Mouse (Mus musculus) adipocyte (in vitro differentiated cells): ENCODE data around the gene Tmed1.
"Not testable (repeated sequence)": the region's sequence is repeated elsewhere in the genome, so short reads cannot be mapped to it uniquely, and the experiment has no call there.

ENCODE experiments used
- DNase-seq: peaks from one replicate; pipeline ENCODE4 v3.0.0-alpha.2; 2016; ENCODE audit warnings: low spot score

The Tmed1 gene

DNA sequence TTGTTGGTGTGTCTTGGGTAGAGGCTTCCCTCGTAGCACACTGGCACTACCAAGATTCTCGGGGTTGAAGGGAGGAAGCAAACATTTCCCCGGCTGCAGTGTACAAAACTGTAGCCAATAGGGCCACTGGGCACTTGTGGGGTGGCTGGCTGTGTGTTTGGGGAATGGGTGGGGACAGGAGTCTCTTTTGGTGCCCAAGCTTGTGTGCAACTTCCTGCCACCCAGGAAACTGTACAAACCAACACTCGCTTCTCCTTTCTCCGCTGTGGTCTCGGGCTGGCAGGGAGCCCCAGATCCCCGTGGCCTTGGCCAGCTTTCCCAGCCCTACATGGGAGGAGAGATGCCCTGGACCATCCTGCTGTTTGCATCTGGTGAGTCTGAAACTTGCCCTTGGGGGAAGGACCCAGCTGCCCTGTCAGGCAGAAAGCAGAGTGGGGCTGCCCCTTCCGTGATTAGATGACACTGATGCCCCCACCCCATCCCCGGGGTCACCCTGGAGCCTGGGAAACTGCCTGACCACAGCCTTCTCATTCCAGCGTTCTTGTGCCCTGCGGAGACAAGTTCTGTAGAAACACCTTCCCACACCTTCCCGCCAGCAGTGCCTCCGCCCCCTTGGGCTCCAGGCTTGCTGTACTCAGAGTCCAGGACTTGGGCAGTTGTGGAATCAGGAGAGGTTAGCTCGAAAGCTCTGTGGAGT lies 16.0 kb upstream of the Tmed1 start, which contains the start of gene AB124611:
Gene AB124611 (plus strand): TSS at position 240 of the 697 bp plus-strand sequence.
- no peak for DNase-seq

DNA sequence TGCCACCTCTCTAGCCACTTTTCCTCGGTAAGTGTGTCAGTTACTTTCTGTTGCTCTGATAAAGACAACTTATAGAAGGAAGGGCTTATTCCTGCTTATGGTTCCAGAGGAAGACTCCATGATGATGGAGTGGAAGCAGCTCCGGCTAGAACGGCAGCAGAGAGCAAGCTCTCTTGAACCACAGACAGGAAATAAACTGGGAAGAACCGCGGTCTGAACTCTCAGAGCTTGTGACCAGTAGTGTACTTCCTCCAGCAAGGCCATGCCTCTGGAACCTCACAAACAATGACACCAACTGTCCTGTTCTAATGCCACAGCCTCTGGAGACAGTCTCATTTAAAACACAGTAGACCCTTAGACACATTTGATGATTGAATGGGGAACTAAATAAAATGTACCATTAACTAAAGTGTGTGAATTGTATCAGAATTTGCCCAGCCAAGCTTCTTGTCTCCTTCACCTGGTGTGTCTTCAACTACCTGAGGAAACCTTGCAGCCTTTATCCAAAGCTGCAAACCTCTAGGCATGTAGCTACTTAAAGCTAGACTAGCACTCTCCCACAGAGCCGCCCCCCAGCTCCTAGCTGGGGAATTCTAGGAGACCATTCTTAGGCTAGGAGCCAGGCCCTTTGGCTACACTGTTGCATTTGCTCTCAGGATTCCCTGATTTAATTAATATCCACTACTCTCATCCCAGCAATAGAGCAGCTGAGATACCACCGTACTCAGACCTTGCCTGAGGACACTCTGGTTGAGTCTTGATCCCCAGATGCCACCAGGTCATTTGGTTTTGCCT lies 15.3 kb upstream of the Tmed1 start:
- no peak for DNase-seq

DNA sequence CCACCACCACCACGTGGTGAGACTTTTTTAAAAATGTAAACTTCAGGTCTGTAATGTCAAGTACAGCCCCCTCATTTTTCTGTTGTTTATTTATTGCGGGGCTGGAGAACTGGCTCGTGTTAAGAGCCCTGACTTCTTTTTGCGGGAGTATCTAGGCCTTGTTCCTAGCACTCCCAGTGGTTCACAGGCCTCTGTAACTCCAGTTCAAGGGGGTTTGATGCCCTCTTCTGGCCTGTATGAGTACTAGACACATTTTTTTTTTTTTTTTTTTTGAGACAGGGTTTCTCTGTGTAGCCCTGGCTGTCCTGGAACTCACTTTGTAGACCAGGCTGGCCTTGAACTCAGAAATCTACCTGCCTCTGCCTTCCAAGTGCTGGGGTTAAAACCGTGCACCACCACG lies 8.6 kb upstream of the Tmed1 start:
- not testable (repeated sequence) for DNase-seq

DNA sequence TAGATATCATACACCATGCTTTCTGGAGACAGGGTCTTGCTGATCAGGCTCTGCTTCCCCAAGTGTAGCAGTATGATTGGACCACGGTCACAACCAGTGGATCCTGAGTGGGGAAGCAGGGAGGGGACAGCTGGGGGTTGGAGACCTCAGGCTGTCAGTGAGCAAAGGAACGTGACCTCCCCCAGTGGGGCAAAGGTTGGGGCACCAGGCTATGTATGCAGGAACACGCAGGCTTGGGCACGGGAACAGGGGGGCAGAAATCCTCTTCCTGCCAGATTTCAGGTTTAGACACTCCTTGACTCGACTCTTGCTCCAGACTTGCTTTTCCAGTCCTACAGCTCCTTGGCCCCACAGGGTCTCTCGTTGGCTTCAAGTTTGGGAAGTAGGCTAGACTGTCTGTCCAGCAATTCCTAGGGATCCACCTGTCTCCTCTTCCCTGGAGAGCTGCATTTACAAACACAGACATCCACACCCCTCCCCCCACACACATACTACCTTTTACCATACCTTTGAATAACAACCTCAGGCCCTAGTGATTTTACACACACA lies 8.0 kb upstream of the Tmed1 start:
- no peak for DNase-seq

DNA sequence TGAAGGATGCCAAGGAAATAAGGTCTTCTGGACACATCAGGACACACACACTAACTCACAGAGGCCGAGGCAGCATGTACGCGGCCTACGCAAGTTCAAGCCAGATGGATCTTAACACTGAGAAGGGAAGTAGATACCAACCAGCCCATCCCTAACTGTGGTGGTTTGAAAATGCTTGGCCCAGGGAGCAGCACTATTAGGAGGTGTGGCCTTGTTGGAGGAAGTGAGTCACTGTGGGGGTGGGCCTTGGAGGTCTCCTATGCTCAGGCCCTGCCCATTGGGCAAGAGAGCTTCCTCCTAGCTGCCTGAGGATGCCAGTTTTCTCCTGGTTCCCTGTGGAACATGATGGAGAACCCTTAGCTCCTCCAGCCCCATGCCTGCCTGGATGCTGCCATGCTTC lies 3.4 kb upstream of the Tmed1 start:
- no peak for DNase-seq

DNA sequence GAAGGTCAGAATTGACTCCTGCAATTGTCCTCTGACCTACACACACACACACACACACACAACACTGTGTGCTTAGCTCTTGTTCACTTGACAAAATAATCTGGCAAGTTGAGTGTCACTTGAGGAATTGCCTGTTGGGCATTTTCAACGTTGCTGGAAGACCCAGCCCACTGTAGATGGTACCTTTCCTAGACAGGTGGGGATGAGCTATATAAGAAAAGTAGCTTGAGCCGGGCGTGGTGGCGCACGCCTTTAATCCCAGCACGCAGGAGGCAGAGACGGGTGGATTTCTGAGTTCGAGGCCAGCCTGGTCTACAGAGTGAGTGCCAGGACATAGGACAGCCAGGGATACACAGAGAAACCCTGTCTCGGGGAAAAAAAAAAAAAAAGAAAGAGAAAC lies 1.0 kb upstream of the Tmed1 start:
- no peak for DNase-seq

DNA sequence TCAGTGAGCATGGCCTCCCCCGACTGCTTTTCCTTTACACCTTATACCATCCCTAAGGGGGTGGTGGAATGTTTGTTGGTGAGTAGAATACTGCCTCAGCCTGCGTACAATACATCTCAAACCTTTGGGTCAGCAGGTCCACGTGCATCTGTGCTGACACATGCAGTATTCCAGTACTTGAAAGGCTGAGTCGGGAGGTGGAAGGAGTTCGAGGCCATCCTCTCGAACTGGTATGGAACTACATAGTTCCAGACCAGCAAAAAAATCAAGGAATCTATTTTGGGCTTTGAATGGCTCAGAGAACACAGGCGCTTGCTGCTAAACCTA lies 600 bp upstream of the Tmed1 start:
- DNase-seq: no peak

DNA sequence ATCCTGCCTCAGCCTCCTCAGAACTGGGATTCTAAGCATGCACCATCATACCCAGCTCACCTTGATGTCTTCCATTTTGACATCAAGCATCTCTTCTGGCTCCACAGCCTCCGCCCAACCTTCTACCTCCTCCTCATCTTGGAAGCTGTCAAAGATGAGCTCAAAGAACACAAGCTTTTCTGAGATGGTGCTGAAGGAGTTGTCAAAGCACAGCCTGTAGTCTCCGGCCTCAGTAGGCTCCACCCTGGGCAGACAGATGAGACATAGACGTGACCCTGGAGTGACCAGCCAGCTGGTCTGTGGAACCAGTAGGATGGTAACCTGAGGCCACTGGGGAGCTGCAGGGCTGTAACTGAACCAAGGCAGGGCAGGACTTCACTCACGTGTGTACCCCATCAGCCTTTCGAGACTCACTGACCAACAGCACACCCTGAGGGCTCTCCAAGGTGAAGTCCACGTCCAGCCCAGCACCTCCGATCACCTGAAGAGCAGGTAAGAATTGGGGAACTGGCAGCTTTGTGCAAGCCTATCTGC lies 1.1 kb downstream of the Tmed1 start:
- DNase-seq: no peak

DNA sequence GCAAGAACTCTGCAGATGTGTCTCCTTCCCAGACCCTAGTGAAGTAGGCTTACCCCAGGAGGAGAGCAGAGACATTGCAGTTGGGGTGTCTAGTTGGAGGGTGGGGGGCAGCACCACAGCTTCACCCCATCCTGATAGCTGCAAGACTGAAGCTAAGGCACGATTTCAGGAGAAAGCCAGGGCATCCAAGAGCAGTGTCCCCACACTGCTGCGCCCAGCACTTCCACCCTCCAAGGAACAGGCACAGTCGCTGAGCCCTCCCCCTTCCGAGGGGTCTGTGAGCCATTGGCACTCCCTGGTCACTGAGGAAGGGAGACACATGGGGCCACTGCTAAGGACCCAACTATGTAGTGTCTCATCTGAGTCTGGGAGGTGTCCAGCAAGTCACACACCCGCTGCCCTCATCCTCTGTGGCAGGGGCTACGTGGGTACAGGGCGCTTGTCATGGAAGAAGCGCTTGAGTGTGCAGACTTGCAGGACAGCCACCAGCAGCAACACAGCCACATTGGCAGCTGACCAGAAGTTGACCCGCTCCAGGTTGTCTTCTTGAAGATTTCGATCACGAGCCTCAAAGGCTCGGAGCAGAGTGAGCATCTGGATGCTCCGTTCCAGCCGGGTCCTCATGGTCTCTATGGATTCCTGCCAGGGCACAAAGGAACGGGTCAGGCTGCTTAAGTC lies 2.2 kb downstream of the Tmed1 start:
- no peak for DNase-seq

DNA sequence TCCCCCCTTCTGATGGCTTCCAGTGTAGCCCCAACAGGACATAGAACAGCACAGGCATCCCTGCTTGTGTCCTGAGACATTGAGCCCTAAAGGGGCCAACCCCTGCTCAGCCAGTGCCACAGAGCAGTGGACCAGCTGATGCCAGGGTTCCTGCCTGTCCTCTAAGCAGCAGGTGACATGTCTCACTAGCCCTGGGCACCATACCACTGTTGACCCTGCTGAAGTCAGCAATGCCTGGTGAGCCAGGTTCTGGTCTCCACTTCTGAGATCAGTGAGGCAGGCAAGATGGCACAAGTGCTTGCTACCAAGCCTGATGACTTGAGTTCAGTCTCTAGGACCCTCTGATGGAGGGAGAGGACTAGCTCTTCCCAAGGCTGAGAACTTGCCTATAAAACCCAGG lies 4.3 kb downstream of the Tmed1 start:
- no peak for DNase-seq

DNA sequence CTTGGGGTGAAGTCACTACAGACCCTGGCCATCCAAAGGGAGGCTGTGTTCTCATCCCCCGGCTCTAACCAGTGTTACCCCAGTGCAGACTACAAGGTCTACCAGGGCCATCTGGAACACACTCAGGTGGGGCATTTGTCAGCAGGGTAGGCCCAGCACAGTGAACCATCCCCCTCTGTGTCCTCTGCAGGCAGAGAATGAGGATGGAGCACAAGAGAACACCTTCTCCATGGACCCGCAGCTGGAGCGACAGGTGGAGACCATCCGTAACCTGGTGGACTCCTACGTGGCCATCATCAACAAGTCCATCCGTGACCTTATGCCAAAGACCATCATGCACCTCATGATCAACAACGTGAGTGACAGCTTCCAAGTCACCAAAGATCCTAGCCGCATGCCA lies 6.7 kb downstream of the Tmed1 start:
- no peak for DNase-seq

DNA sequence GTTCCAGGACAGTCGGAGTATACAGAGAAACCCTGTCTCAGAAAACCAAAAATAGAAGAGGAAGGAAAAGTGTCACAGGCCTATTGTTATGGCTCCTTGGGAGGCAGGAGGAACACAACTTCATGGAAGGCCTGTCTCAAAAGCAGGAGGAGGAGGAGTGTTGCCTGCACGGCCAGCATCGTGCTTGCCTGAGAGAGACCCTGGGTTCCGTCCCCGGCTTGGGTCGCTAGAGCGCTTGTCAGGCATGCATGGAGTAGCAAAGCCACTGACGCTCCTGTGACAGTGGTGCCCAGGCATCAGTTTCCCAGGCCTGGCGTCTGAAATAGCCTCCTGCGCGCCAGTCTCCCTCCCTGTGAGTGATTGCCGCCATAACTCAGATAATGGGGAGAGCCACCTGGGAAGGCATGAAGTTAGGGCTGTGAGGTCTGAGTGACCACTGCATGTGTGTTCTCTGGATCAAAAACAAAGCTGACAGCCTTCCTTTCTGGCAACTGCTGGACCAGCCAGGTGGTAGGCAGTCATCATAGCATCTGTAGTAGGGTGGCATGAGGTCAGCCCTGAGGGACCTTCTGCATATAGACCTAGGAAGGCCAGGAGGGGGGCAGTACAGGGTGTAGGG lies 11.7 kb downstream of the Tmed1 start:
- DNase-seq: no peak

DNA sequence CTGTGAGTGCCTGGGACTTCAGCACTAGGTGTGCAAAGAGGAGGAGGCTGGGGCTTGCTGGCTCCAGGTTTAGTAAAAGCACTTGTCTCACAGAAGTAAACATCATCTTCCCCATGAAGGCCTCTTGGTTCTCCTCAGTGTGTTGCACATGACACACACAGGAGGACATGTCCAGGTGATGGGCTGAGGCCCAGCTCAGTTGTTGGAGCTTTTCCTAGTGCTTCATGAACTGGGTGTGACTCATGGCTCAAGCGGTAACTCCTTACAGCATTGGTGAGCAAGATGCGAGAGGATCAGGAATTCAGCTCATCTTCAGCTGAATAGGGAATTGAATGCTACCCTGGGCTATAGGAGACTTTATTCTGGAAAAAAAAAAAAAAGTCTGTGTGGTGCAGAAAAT lies 12.4 kb downstream of the Tmed1 start:
- peak; percentile 39 for DNase-seq

DNA sequence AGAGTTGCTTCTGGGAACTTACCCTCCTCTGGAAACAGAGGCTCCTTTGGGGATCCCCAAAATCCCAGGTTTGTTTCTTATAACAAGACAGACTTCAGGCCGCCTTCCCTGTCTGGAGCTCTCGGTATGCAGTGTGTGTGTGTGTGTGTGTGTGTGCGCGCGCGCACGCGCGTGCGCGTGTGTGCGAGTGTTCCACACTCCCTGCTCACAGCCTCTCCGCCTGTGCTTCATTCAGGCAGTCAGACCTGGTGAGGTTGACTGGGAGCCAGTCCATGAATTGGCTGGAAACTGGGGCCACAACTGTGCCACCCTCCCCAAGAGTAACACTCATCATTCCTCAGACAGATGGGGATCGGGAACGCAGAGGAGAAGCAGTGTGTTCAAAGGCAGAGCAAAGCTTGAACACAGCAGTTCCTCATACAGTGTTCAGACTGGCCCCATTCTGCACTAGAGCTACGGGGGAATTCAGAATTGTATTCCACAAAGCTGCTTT lies 13.0 kb downstream of the Tmed1 start:
- peak; percentile 78 for DNase-seq

DNA sequence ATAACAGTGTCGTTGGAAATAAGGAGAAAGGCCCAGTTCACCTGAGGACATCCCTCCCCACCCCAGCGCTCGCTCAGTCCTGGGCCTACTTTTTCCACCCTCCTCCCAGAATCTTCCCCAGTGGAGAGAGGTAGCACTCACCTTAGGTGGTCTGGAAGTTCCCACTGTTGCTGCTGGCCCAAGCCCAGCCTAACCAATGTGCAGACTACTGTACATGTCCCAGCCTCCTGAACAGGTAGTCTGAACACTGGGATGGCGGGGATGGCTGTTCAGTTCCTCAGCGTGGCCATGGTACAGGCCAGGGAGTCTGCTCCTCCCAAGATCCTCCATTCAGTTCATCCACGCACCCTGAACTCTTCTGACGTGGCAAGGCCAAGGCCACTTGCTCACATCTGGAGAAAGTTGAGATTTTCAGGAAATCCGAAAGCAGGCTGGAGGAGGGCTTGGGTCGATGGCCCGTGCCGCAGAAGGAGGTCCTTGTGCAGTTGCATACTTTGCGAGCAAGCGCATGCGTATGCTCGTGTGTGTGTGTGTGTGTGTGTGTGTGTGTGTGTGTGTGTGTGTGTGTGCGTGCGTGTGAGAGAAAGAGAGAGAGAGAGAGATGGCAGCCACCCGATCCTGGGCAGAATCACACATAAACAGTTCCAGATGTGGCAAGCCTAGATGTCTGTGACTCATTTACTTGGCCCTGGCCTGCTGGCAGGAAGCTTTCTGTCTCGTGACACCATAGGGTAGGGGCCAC lies 13.6 kb downstream of the Tmed1 start:
- DNase-seq: peak; percentile 97

DNA sequence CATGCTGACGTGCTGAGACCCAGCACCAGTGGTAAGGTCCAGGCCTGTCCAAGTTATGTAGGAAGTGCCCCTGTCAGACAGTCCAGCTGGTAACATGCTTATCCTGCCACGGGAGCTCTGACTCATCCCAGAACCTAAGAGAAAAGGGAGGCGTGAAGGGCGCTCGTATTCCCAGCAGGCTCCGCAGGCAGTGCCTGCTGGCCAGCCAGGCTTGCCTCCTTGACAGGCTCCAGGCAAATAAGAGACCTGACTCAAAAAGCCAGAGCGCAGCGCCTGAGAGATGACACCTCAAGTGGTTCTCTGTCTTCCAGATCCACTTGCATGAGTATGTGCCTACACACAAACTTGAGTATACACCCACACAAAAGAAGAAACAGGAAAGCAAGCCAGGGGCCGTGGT lies 15.3 kb downstream of the Tmed1 start:
- peak; percentile 41 for DNase-seq

DNA sequence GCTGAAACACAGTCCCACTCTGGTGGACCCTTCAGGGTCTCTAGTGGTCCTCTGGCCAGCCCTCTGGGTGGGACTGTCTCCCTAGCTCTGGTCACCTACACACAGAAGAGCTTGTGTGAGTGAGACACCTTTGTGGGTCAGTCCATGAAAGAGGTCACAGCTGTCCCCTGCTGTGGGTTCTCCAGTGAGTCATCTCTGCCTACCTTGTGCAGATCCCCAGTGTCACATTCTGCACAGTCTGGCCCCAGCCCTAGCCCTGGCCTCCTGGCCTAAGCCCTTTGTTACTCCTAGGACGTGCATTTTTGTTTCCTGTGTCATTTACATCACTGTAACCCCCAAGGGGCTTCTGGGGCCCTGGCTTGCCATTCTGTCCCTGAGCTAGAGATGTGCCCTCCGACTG lies 16.1 kb downstream of the Tmed1 start:
- no peak for DNase-seq

DNA sequence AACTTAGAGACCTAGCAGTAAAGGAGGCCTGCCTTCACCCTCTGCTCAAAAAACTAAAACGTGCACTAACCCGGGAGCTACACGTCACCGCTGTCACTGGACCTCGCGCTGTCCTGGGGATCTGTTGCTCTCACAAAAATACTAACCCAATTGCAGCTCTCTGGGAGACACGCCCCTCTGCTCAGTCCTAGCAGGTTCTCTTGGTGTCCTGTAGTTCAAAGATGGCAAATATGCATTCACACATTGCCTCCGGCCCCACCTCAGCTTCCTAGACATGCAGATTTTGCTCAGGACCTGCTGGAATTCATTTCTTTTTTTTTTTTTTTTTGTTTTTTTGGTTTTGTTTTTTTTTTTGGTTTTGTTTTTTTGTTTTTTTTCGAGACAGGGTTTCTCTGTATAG lies 19.4 kb downstream of the Tmed1 start:
- DNase-seq: no peak

DNA sequence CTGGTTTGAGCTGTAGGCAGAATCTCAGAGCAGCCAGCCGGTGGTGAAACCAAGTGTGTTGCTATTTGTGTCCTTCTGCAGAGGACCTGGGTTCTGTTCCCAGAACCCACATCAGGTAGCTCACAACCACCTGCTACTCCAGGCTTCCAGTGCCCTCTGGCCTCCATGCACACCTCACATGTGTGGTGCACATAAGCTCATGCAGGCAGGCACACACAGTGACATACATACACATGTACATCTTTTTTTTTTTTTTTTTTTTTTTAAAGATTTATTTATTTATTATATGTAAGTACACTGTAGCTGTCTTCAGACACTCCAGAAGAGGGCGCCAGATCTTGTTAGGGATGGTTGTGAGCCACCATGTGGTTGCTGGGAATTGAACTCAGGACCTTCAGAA lies 21.8 kb downstream of the Tmed1 start:
- not testable (repeated sequence) for DNase-seq

DNA sequence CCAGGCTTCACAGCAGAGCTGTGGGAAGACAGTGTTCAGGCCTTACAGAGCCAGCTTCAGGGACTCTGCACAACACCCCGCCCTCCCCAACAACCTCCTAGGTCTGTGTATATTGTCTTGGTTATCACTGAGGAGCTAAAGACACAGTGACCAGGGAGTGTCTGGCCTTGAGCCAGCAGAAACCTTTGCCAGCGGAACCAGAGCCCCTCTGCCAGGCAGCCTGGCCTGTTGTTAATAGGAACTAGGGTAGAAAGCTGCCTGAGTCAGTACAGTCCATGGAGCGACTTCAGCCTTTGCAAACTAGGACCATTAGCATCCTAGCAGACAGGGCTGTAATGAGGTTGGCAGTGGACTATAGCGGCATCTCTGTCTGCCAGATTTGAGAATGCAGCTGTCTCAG lies 26.0 kb downstream of the Tmed1 start:
- no peak for DNase-seq

DNA sequence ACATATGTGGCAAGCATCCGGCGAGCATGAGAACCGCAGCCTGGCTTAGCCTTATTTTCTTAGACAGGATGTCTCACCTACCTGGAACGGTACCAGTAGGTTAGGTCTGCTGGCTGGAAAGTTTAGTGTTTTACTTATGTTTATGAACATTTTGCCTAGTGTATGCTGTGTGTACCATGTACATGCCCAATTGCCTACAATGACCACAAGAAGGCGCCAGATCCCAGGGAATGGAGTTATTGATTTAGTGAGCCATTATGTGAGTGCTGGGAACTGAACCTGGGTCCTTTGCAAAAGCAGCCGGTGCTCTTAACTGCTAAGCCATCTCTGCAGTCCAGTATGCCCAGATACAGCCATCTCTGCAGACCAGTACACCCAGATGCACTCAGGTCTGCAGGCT lies 32.3 kb downstream of the Tmed1 start:
- no peak for DNase-seq
